Mouse (Mus musculus) lung, embryonic 15.5 days (tissue): Measurements from ENCODE around the gene Cmip. TPM values are rescaled to one million over a fixed set of nuclear protein-coding genes. Genes with fewer than 3 reads are reported as not detected.

Source experiments
- ATAC-seq: fragments of 200-750 bp; cut with Nextera tagmentation; 2 replicates; pipeline ENCODE4 v1.8.0; 2017; ENCODE audit warnings: moderate number of reproducible peaks, borderline replicate concordance; ENCODE audit not compliant: low FRiP score, low TSS enrichment; ENCODE audit errors: extremely low read depth
- H3K27ac ChIP-seq: fragments of 300-500 bp; sonication (generic); 2 replicates; pipeline ENCODE4 v1.5.1; 2015; ENCODE audit warnings: moderate library complexity, mild to moderate bottlenecking, inconsistent platforms
- H3K27me3 ChIP-seq: fragments of 300-500 bp; sonication (generic); 2 replicates; pipeline ENCODE4 v1.6.1; 2015; ENCODE audit warnings: inconsistent platforms
- H3K36me3 ChIP-seq: fragments of 300-500 bp; sonication (generic); 2 replicates; pipeline ENCODE4 v1.6.1; 2015; ENCODE audit warnings: inconsistent platforms
- H3K4me1 ChIP-seq: fragments of 300-500 bp; sonication (generic); 2 replicates; pipeline ENCODE4 v1.6.1; 2015; ENCODE audit warnings: inconsistent platforms
- H3K4me2 ChIP-seq: fragments of 300-500 bp; sonication (generic); 2 replicates; pipeline ENCODE4 v1.6.1; 2015; ENCODE audit warnings: inconsistent platforms, mild to moderate bottlenecking, moderate library complexity
- H3K4me3 ChIP-seq: fragments of 300-500 bp; sonication (generic); 2 replicates; pipeline ENCODE4 v1.5.1; 2015; ENCODE audit warnings: mild to moderate bottlenecking, inconsistent platforms
- H3K9ac ChIP-seq: fragments of 300-500 bp; sonication (generic); 2 replicates; pipeline ENCODE4 v1.6.1; 2015; ENCODE audit warnings: inconsistent platforms
- H3K9me3 ChIP-seq: fragments of 300-500 bp; sonication (generic); 2 replicates; pipeline ENCODE4 v1.6.1; 2016; ENCODE audit warnings: inconsistent platforms
- WGBS: fragments of 180-500 bp; shearing (Covaris S2); methylation state at CpG from one replicate; pipeline ENCODE4 v1.1.7; 2015; 5-methylcytosine and 5-hydroxymethylcytosine counted together
- polyA plus RNA-seq: library from polyadenylated mRNA; unstranded; fragments of >200 nt; fragmentation: Nextera tagmentation; extraction: Ambion mirVana; gene quantifications from 2 replicates; pipeline ENCODE4 v1.2.1, GENCODE M21; 2015

Gene Cmip
- polyA plus RNA-seq, 1 experiment from 2014 or later: 18.8 TPM

- Histone ChIP-seq H3K4me3 (no peak overlapping the region), H3K36me3 (no peaks in the 10 kb centered on the region), H3K9me3 (no peaks in the 10 kb centered on the region), H3K4me2 (no peak overlapping the region), H3K4me1 (peaks cover 30% of the 10 kb centered on the region), H3K9ac (no peak overlapping the region), H3K27ac (no peak overlapping the region), H3K27me3 (no peaks in the 10 kb centered on the region)
- WGBS: 77% methylated on average over 8 of the region's 8 CpGs
- no peak for ATAC-seq
Measured at GRCm38 (mm10) chr8:117317478-117317877, 60.6 kb downstream of the Cmip start.

- Histone ChIP-seq H3K9me3 (no peaks in the 10 kb centered on the region), H3K4me3 (no peak overlapping the region), H3K4me2 (no peak overlapping the region), H3K27ac (no peak overlapping the region), H3K36me3 (no peaks in the 10 kb centered on the region), H3K4me1 (peaks cover 33% of the 10 kb centered on the region), H3K27me3 (no peaks in the 10 kb centered on the region), H3K9ac (no peak overlapping the region)
- ATAC-seq: no peak
- WGBS: 85% methylated on average over 26 of the region's 26 CpGs
Measured at GRCm38 (mm10) chr8:117318911-117319826, 62.3 kb downstream of the Cmip start.

GRCm38 (mm10) chr8:117320616-117321015 is 63.8 kb downstream of the Cmip start:
- no peak overlapping the region for H3K9ac ChIP-seq
- no peak for ATAC-seq
- H3K4me1 ChIP-seq: peaks cover 20% of the 10 kb centered on the region
- H3K27me3 ChIP-seq: no peaks in the 10 kb centered on the region
- H3K4me3 ChIP-seq: no peak overlapping the region
- H3K36me3 ChIP-seq: no peaks in the 10 kb centered on the region
- no peak overlapping the region for H3K27ac ChIP-seq
- no peak overlapping the region for H3K4me2 ChIP-seq
- WGBS: 88% methylated on average over 10 of the region's 10 CpGs
- no peaks in the 10 kb centered on the region for H3K9me3 ChIP-seq

- Histone ChIP-seq H3K27ac (no peak overlapping the region), H3K9me3 (no peaks in the 10 kb centered on the region), H3K4me3 (no peak overlapping the region), H3K9ac (no peak overlapping the region), H3K36me3 (no peaks in the 10 kb centered on the region), H3K4me2 (no peak overlapping the region), H3K27me3 (no peaks in the 10 kb centered on the region), H3K4me1 (peaks cover 16% of the 10 kb centered on the region)
- 81% methylated on average over 15 of the region's 15 CpGs for WGBS
- ATAC-seq: no peak
Measured at GRCm38 (mm10) chr8:117321232-117321631, 64.4 kb downstream of the Cmip start.

GRCm38 (mm10) chr8:117322021-117322420 is 65.2 kb downstream of the Cmip start:
- Histone ChIP-seq H3K9me3 (no peaks in the 10 kb centered on the region), H3K36me3 (no peaks in the 10 kb centered on the region), H3K27me3 (no peaks in the 10 kb centered on the region), H3K27ac (no peak overlapping the region), H3K4me2 (no peak overlapping the region), H3K4me1 (peaks cover 16% of the 10 kb centered on the region), H3K9ac (no peak overlapping the region), H3K4me3 (no peak overlapping the region)
- WGBS: 41% methylated on average over 6 of the region's 6 CpGs
- ATAC-seq: no peak

- no peak overlapping the region for H3K4me3 ChIP-seq
- H3K36me3 ChIP-seq: no peaks in the 10 kb centered on the region
- peaks cover 22% of the 10 kb centered on the region for H3K4me1 ChIP-seq
- H3K4me2 ChIP-seq: no peak overlapping the region
- no peaks in the 10 kb centered on the region for H3K9me3 ChIP-seq
- ATAC-seq: peak; percentile 53; the same call in 1 of the 2 replicates
- H3K27ac ChIP-seq: no peak overlapping the region
- no peaks in the 10 kb centered on the region for H3K27me3 ChIP-seq
- H3K9ac ChIP-seq: no peak overlapping the region
- WGBS: 24% methylated on average over 8 of the region's 8 CpGs
Measured at GRCm38 (mm10) chr8:117322715-117323310, 65.9 kb downstream of the Cmip start.

- no peaks in the 10 kb centered on the region for H3K36me3 ChIP-seq
- H3K27me3 ChIP-seq: no peaks in the 10 kb centered on the region
- H3K4me2 ChIP-seq: no peak overlapping the region
- no peak overlapping the region for H3K9ac ChIP-seq
- 94% methylated on average over 9 of the region's 9 CpGs for WGBS
- H3K9me3 ChIP-seq: no peaks in the 10 kb centered on the region
- H3K4me1 ChIP-seq: peaks cover 35% of the 10 kb centered on the region
- H3K4me3 ChIP-seq: no peak overlapping the region
- ATAC-seq: no peak
- no peak overlapping the region for H3K27ac ChIP-seq
Measured at GRCm38 (mm10) chr8:117324821-117325220, 68.0 kb downstream of the Cmip start.

GRCm38 (mm10) chr8:117326735-117327134 is 69.9 kb downstream of the Cmip start:
- Histone ChIP-seq H3K36me3 (no peaks in the 10 kb centered on the region), H3K9ac (no peak overlapping the region), H3K4me2 (no peak overlapping the region), H3K27ac (no peak overlapping the region), H3K9me3 (no peaks in the 10 kb centered on the region), H3K27me3 (no peaks in the 10 kb centered on the region), H3K4me3 (no peak overlapping the region), H3K4me1 (peaks cover 36% of the 10 kb centered on the region)
- 82% methylated on average over 5 of the region's 5 CpGs for WGBS
- no peak for ATAC-seq

GRCm38 (mm10) chr8:117327385-117327837 is 70.5 kb downstream of the Cmip start:
- ATAC-seq: no peak; the same call in 1 of the 2 replicates
- Histone ChIP-seq H3K27me3 (no peaks in the 10 kb centered on the region), H3K27ac (0 out of 2 replicates have a peak overlapping the region, but pooled peaks have one; percentile 13), H3K9me3 (no peaks in the 10 kb centered on the region), H3K4me2 (no peak overlapping the region), H3K9ac (no peak overlapping the region), H3K4me1 (peaks cover 32% of the 10 kb centered on the region), H3K4me3 (no peak overlapping the region), H3K36me3 (no peaks in the 10 kb centered on the region)
- WGBS: 38% methylated on average over 7 of the region's 7 CpGs

GRCm38 (mm10) chr8:117328758-117329157 is 71.9 kb downstream of the Cmip start:
- peaks cover 37% of the 10 kb centered on the region for H3K4me1 ChIP-seq
- H3K4me3 ChIP-seq: no peak overlapping the region
- H3K27me3 ChIP-seq: no peaks in the 10 kb centered on the region
- no peak overlapping the region for H3K4me2 ChIP-seq
- H3K27ac ChIP-seq: peak overlapping the region; percentile 16; the same call in 1 of the 2 replicates
- H3K9ac ChIP-seq: no peak overlapping the region
- 62% methylated on average over 9 of the region's 9 CpGs for WGBS
- no peak for ATAC-seq
- H3K36me3 ChIP-seq: no peaks in the 10 kb centered on the region
- no peaks in the 10 kb centered on the region for H3K9me3 ChIP-seq

- H3K4me3 ChIP-seq: no peak overlapping the region
- no peaks in the 10 kb centered on the region for H3K36me3 ChIP-seq
- no peaks in the 10 kb centered on the region for H3K9me3 ChIP-seq
- ATAC-seq: no peak
- 56% methylated on average over 9 of the region's 9 CpGs for WGBS
- no peak overlapping the region for H3K4me2 ChIP-seq
- H3K27ac ChIP-seq: peak overlapping the region; percentile 16; the same call in 1 of the 2 replicates
- H3K9ac ChIP-seq: no peak overlapping the region
- H3K4me1 ChIP-seq: peaks cover 41% of the 10 kb centered on the region
- no peaks in the 10 kb centered on the region for H3K27me3 ChIP-seq
Measured at GRCm38 (mm10) chr8:117329167-117329566, 72.3 kb downstream of the Cmip start.

GRCm38 (mm10) chr8:117329903-117330302 is 73.0 kb downstream of the Cmip start:
- Histone ChIP-seq H3K4me1 (peaks cover 48% of the 10 kb centered on the region), H3K27me3 (no peaks in the 10 kb centered on the region), H3K9me3 (no peaks in the 10 kb centered on the region), H3K4me3 (no peak overlapping the region), H3K27ac (0 out of 2 replicates have a peak overlapping the region, but pooled peaks have one; percentile 16), H3K9ac (no peak overlapping the region), H3K36me3 (no peaks in the 10 kb centered on the region), H3K4me2 (no peak overlapping the region)
- no peak for ATAC-seq
- 39% methylated on average over 2 of the region's 2 CpGs for WGBS
